Mouse (Mus musculus) embryonic stem cell, embryonic (primary cell): ENCODE measurements around the gene Tbc1d16.

Source experiments
- CTCF ChIA-PET, 4 experiments: fragments of 300-600 bp in 2 of 4; fragments of 350-600 bp in 2 of 4; sonication (Branson Sonifier 250); formaldehyde crosslinking; loops; one replicate each; lab custom pipeline; 2022; ENCODE audit warnings: inconsistent platforms in 2 of 4; lab: Charles Lee
- POLR2A ChIA-PET, 4 experiments: fragments of 300-600 bp in 2 of 4; fragments of 350-600 bp in 2 of 4; sonication (Branson Sonifier 250); formaldehyde crosslinking; loops; one replicate each; lab custom pipeline; 2022; ENCODE audit warnings: antibody characterized with exemption in 4 of 4, inconsistent platforms in 1 of 4; lab: Charles Lee

Gene Tbc1d16

DNA sequence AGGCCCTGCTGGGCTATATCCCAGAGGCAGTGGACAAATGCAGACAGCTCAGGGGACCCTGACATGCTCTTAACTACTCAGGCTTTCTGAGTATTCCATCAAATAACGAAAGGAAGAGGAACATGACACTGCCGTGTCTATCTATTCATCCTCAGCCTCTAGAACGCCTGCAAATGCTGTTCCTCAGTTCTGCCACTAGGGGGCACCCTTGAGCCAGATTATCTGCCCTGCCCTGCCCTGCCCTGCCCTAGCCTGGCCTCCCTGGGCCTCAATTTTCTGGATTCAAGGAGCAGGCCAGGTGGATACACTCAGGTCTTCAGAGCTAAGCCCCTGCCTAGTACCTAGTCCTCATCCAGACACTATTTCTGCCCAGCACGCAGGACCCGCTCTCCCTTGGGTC is 24.9 kb downstream of the Tbc1d16 start:
- POLR2A ChIA-PET = no interaction called here

DNA sequence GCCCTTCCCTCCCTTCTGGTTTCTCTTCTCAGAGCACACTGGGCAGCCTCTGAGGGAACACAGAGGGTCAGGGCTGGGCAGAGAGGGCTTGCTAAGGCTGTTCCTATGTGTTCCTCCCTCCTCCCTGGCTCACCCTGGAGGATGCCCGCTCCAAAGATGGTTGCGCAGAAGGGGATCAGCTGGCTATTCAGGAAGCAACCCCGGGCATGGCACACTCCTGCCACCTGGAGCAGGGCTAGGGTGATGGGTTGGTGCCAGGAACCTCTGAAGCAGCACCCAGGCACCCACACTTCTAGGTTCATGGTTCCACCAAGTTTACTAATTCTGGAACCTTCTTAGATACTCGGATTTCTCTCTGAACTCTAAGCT is 29.1 kb downstream of the Tbc1d16 start:
- ChIA-PET POLR2A (no interaction called here), CTCF (interaction anchor here in 1 of 4 experiments (0.6 kb wide), 1 partner anchor 17 kb away, joined by 12 read pairs; no protein-coding TSS in a partner anchor)

More for the DNA sequence above, 24.9 kb downstream of the Tbc1d16 start:
- CTCF ChIA-PET = interaction anchor here in 3 of 4 experiments (0.6 to 1.4 kb wide), 5 partner anchors 10 to 112 kb away, joined by 3 to 7 read pairs (median 3); no protein-coding TSS in a partner anchor

DNA sequence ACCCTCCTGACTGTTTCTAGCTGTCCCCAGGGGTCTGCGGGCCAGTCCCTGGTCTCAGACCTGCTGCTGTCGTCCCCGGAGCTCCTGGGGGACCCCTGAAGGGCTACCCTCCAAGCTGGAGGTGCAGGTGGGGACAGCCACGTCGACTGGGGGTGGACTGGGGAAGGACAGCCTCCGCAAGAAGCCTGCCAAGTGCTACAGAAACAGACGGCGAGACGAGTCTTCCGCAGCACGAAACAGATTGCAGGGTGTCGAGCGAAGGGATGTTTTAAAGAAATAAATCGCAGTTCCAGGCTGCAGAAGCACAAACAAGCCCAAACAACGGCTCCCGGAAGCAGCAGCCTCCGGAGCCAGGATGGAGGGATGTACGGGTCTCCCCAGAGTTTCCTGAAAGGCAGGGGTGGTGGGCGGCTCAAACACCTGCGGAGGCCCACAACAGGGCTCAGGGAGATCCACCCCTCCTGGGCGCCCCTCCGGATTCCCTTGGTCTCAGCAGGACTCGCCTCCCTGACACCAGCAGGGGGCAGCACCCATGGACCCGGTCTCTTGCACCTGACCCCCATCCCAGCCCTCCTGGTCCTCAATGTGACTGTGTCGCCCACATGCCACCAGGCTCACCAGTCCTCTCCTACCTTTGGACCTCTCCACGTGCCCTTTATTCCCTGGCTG is 29.6 kb downstream of the Tbc1d16 start:
- ChIA-PET POLR2A (interaction anchor here in 1 of 4 experiments (0.6 kb wide), 1 partner anchor 1069 kb away, joined by 8 read pairs; no protein-coding TSS in a partner anchor), CTCF (interaction anchor here in 1 of 4 experiments (0.5 to 1.1 kb wide), 4 partner anchors 10 to 111 kb away, joined by 3 to 4 read pairs (median 4); no protein-coding TSS in a partner anchor)

DNA sequence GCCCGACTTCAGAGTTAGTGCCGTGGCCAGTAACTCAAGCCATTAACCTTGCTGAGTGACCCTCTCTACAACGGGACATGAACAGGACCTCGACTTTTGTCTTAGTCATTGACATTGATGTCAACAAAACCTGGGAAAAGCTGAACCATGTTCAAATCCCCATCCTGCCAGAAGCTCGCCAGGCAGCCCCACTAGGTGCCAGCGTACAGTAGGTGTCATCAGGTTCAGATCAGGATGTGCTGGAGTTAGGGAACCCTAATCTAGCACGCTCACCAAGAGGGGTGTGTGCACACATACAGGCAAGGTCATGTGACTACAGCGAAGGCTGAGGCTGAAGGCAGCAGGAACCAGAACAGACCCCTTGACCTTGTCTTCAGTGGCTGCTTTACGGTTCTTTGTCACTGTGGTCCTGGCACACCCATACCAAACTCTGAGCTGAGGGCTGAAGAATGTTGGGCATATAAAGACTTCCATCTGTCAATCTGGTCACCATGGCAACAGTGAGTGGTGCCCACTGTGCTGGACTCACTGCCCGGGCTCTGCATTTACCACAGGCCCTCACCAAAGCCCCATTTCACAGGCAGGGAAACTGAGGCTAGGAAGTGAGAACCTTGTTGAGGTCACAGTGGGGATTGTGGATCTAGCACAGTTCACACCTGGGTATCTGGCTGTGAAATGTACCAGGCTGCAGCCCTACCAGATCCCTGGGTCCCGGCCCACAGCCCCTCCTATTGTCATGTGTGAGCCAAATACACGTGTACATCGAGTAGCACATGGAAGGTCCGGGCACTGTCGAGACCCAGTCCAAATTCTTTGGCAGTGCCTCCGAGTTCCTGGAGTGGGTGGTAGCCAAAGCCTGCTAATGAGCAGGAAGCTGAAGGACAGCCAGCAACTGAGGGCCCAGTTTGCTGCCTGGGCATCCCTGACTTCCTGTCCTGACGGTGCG is 30.4 kb downstream of the Tbc1d16 start:
- ChIA-PET POLR2A (interaction anchor here in 2 of 4 experiments (0.6 to 1.1 kb wide), 3 partner anchors 9 to 1070 kb away, joined by 3 to 10 read pairs (median 8); no protein-coding TSS in a partner anchor), CTCF (interaction anchor here in 3 of 4 experiments (0.5 to 2.5 kb wide), 10 partner anchors 8 to 1104 kb away, joined by 3 to 10 read pairs (median 3); no protein-coding TSS in a partner anchor)

DNA sequence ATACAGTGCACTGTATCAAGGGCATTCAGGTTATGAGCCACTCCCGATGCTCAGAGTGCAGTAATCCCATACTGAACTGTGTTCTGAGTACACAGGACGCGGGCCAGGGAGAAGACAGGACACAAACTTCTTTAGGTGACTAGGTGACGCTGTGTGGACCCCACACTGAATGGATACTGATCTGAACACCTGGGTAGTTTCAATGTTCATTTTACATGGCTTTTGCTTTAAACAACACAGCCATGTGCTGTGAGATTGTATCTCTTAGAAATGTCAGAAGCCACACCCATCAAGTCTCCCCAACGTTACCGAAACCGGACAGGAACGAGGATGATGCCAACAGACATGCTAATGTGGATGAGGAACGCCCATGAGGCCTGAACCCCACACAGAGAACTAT is 35.7 kb downstream of the Tbc1d16 start:
- ChIA-PET CTCF (interaction anchor here in 2 of 4 experiments (0.8 to 1.9 kb wide), 5 partner anchors 11 to 106 kb away, joined by 3 to 8 read pairs (median 4); partner anchors contain the start of gene Cbx4 (in 1 of the 2)), POLR2A (no interaction called here)

DNA sequence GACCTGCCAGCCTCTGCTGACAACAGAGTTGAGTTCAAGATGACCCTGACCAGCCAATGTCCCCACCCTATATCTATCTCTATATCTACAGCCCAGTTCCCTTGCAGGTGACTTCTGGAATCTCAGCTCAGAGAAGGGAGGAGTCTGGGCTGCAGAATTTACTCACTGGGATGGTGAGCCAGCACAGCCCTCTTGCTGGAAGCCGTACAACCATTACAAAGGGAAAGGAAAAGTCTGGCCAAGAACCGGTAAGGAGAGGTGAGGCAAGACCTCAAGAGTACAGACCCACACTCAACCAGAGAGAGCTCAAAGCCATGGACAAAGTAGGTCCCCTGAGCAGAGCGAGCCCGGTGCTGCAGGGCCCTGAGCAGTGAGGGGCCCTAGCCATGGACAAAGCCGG is 36.1 kb downstream of the Tbc1d16 start:
- ChIA-PET CTCF (interaction anchor here in 3 of 4 experiments (0.8 to 2.2 kb wide), 8 partner anchors 12 to 105 kb away, joined by 3 to 8 read pairs (median 5); partner anchors contain the start of gene Cbx4 (in 1 of the 3)), POLR2A (interaction anchor here in 2 of 4 experiments (0.7 to 1.1 kb wide), 3 partner anchors 16 to 154 kb away, joined by 3 to 4 read pairs (median 3); no protein-coding TSS in a partner anchor)

DNA sequence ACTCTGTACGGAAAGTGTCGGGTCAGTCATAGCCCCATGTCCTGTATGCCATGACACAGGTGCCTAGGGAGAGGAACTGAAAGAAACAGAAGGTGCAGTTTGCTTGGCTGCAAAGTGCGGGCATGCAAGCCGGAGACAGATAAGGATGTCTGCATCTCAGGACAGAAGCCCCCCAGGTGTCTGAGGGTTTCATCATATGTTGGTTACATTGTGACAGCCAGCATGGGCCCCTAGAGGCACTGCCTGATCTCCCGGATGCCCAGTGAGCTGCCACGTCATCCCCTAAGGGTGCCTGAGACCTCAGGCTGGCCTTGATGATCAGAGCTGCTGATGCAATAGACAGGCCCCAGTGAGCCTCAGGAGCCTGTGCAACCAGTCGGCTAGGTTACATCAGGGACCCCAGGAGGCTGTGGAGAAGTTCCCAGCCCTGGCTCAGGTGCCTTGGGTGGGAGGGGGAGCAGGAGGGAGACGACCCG is 36.7 kb downstream of the Tbc1d16 start:
- POLR2A ChIA-PET = interaction anchor here in 3 of 4 experiments (0.6 to 1.1 kb wide), 4 partner anchors 15 to 154 kb away, joined by 3 to 4 read pairs (median 4); no protein-coding TSS in a partner anchor
- CTCF ChIA-PET = interaction anchor here in 3 of 4 experiments (0.8 to 2.2 kb wide), 13 partner anchors 12 to 192 kb away, joined by 3 to 8 read pairs (median 4); partner anchors contain the start of gene Cbx4 (in 1 of the 3)

DNA sequence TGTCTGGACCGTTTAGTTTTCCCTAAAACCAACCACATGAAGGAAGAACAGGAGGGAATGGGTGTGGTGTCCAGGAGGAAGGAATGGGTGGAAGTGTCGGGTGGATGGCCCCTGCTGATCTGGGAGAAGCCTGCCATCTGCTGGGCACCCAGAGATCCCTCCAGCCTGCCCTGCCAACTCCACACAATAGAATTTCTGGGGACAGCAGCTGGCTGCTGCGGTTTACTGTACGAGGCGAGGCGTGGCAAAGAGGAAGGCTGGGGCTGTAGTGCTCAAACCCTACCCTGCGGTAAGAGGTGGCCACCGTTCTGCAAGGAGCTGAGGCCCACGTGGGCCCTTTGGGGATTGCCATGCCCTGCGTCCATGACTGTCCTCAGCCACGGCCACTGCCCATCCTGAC is 37.8 kb downstream of the Tbc1d16 start:
- ChIA-PET CTCF (interaction anchor here (0.6 to 2.2 kb wide), 28 partner anchors 10 to 227 kb away, joined by 3 to 19 read pairs (median 4); no protein-coding TSS in a partner anchor), POLR2A (interaction anchor here in 3 of 4 experiments (0.7 to 1.8 kb wide), 5 partner anchors 12 to 105 kb away, joined by 3 to 4 read pairs (median 3); partner anchors contain the start of gene Cbx4 (in 1 of the 3))

DNA sequence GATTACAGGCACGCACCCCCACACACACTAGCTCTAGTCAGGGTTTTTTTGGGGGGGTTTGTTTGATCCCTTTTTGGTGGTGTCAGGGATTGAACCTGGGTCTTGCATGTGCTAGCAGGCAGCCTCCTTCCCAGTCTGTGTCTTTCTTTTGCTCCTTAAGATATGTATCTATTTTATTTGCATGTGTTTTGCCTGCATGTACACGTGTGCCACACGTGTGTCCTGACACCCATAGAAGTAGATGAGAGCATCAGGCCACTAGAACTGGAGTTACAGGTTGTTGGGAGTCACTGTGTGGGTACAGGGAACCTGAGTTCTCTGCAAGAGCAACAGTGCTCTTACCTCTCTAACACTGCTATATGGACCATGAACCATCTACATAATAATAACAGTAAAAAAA is 39.0 kb downstream of the Tbc1d16 start:
- ChIA-PET CTCF (interaction anchor here in 3 of 4 experiments (0.6 to 1.9 kb wide), 4 partner anchors 9 to 96 kb away, joined by 3 to 8 read pairs (median 5); no protein-coding TSS in a partner anchor), POLR2A (interaction anchor here in 2 of 4 experiments (0.5 to 1.8 kb wide), 2 partner anchors 13 to 63 kb away, joined by 3 read pairs; no protein-coding TSS in a partner anchor)

DNA sequence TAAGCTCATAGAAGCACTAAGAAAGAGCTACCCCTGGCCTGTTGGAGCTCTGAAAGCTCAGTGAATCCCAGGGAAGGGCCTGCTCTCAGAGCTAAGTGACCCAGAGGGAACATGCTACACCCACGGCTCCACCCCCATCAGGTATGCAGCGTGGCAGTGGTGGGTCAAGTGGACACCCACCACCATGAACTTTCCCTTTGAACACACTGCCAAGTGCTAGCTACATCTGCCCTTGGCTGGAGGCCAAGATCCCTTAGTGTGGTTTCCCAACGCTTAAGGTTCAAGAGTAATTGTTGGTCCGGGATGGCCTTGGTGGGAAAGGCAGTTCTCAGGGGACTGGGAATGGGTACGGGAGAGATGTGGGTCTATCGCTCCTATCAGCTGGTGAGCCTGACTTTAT is 39.9 kb downstream of the Tbc1d16 start:
- ChIA-PET POLR2A (interaction anchor here in 1 of 4 experiments (0.6 kb wide), 1 partner anchor 430 kb away, joined by 3 read pairs; no protein-coding TSS in a partner anchor), CTCF (interaction anchor here (0.6 to 1.6 kb wide), 12 partner anchors 10 to 432 kb away, joined by 3 to 8 read pairs (median 4); no protein-coding TSS in a partner anchor)

DNA sequence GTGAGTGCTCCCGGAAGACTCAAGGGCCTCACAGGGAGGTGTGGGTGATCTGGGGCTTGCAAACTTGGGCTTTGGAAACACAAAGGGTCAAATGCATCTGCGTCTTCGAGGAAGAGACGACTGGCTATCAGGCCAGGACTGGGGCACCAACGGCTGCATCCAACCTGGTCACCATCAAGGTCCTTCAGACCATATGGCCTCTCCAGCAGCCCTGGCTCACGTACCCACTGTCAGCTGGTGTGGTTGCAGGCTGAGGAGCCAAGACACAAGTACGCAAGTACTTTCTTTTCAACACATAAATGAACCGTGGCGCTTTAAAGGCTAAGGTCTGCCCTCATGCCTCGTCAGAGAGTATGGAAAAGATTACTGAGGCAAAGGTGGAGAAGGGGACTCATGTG is 40.5 kb downstream of the Tbc1d16 start:
- ChIA-PET POLR2A (interaction anchor here in 1 of 4 experiments (0.6 kb wide), 1 partner anchor 431 kb away, joined by 3 read pairs; no protein-coding TSS in a partner anchor), CTCF (interaction anchor here (0.6 to 1.6 kb wide), 11 partner anchors 10 to 432 kb away, joined by 3 to 8 read pairs (median 4); no protein-coding TSS in a partner anchor)

DNA sequence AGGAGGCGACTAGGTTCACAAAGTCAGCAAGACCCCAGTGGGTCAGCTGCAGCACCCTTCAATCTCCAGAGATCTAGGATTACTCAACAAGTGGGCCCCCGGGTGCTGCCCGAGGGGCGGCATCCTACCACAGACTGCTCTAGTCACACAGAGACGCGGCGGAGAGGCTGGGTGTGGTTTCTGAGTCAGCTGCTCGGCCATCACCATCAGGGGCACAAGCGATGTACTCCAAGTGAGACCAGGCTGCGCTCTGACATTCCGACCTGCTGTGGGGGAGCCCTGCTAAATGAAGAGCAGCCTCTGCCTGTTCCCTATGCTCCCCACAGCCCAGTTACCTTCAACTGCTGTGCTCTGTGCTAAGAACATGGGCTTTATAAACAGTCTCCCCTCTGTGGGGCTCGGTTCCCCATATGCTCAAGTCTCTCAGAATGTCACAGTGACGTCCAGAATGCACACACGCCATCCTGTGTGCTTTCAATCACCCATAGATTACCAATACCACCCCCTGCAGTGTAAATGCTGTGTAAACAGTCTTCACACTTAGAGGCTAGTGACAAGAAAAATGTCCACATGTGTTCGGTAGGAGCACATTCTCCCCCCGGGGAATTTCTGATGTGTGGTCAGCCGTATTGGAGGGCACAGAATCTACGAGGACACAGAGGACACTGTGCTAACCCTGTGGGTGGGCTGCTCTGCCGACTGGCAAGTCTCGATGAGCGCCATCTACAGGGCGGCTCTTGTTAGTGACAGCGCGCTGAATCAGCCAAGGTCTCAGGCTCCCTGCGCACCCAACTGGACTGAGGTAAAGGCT is 41.1 kb downstream of the Tbc1d16 start:
- CTCF ChIA-PET = interaction anchor here (0.6 to 1.6 kb wide), 6 partner anchors 11 to 135 kb away, joined by 3 to 4 read pairs (median 4); no protein-coding TSS in a partner anchor

DNA sequence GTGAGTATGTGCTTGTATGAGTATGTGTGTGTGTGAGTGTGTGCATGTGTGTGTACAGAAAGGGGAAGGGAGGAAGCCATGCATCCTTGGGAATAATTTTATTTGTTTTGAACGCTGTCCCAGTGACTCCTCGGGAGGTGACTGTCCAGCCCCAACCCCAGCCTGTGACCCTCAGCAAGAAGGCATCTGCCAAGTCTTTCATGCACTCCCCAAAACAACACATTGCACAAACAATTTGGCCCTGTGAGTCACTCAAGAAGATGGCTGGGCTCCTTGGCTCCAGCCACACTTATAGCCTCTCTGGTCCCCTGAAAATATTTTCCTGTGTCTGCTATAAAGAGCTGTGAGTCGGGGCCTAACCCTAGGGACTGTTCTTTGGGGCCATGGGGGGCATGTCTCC is 41.9 kb downstream of the Tbc1d16 start:
- POLR2A ChIA-PET = no interaction called here

More for the DNA sequence above, 41.1 kb downstream of the Tbc1d16 start:
- POLR2A ChIA-PET = no interaction called here

DNA sequence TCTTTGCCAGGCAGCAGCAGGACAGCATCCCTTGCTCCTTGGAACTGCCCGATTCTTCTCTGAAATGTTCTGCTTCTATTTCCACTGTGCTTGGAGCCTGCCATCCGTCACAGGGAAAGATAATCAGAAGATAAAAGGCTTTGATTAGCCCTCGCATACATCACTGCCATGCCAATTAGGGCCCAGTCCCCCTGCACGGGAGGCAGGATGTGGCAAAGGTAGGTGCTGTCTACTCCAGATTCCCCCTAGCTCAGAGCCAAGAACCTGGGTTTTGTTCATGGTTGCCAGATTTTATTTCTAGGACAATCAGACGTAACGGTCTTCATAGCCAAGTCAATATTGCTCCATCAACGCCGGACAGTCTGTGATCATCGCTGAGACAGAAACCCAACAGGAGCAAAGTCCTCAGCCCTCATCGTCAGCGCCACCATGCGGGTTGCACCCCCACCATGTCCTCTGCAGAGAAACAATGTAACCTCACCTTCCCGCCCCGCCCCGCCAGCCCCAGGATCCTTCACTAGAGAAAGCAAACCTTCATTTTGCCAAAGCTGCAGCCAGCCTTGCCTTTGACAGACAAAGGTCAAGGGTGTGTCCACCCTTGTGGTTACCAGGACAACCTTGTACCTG is 44.5 kb downstream of the Tbc1d16 start:
- ChIA-PET CTCF (interaction anchor here (0.6 to 2.7 kb wide), 13 partner anchors 10 to 185 kb away, joined by 3 to 14 read pairs (median 3); no protein-coding TSS in a partner anchor), POLR2A (interaction anchor here in 3 of 4 experiments (0.5 to 2.0 kb wide), 13 partner anchors 10 to 143 kb away, joined by 3 to 6 read pairs (median 3); partner anchors contain the start of genes Cbx4 (in 1 of the 3) and Cbx8 (in 1 of the 3))

More for the DNA sequence above, 41.9 kb downstream of the Tbc1d16 start:
- CTCF ChIA-PET = interaction anchor here in 3 of 4 experiments (0.6 to 2.7 kb wide), 4 partner anchors 9 to 125 kb away, joined by 3 to 14 read pairs (median 4); no protein-coding TSS in a partner anchor

DNA sequence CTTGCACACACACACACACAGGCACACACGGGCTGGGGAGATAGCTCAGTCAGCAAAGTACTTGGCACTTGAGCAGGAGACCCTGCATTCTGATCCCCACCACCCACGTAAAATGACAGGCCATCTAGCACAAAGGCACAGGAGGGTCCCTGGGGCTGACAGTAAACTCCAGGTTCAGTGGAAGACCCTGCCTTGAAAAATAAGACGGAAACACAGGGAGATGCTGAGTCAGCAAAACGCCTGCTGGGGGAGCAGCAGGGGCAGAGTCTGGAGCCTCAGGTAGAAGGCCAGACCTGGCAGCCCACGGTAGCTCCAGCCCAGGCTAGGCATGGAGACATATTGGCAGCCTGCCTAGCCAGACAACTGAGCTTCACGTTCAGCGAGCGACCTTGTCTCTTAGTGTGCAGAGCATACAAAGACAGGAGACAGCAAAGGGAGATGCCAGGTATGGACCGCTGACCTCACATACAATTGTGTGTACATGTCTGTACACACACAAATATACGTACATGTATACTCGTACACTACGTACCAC is 46.4 kb downstream of the Tbc1d16 start:
- CTCF ChIA-PET = interaction anchor here in 1 of 4 experiments (1.1 to 1.3 kb wide), 2 partner anchors 8 to 90 kb away, joined by 3 to 4 read pairs; no protein-coding TSS in a partner anchor
- POLR2A ChIA-PET = interaction anchor here in 1 of 4 experiments (1.2 kb wide), 1 partner anchor 705 kb away, joined by 3 read pairs; the partner anchor contains the start of gene Engase
